Mouse (Mus musculus): Measurements from ENCODE around the gene Prickle2.

DNA sequence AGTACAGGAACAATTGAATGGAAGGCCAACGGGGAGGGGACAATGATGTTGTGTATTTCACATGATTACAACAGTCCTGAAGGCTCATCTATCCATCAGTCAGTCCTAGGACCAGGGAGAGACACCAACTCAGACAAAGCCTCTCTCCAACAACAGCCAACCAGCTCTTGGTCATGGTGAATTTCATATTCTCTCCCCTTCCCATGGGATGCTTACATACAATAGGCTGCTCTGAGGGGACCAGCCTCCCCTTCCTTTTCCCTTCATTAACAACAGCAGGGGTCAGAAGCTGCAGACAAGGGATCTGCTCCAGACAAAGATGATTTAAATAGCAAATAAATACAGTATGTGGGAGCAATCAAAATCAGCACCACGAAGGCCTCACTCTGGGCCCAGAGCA, 57.4 kb downstream of the Prickle2 start:
- TF ChIP-seq POLR2A (IDR thresholded peaks at IDR 0.05; ENCODE audit: borderline replicate concordance, insufficient read depth, low read length) (no peak), CTCF (IDR thresholded peaks at IDR 0.05; ENCODE audit: borderline replicate concordance, insufficient read depth, low read depth, low read length) (no peak)
